Mouse (Mus musculus): ENCODE results near the gene 4931414P19Rik. TPM values are rescaled to one million over a fixed set of nuclear protein-coding genes. Genes with fewer than 3 reads are reported as not detected.

4931414P19Rik gene
- polyA plus RNA-seq, 1 experiment = 8.7 TPM

GRCm38 (mm10) chr14:54646898-54647636, 41.3 kb upstream of the 4931414P19Rik start:
- Histone ChIP-seq H3K4me1 (replicated peaks; ENCODE audit: control insufficient read depth, insufficient read depth, low read length) (peaks cover 2% of the 10 kb centered on the region; the same call in 1 of the 2 replicates), H3K27ac (ENCODE audit: control insufficient read depth, insufficient read depth, low read length) (no peak overlapping the region), H3K27me3 (ENCODE audit: control insufficient read depth, insufficient read depth, low read length) (no peaks in the 10 kb centered on the region; the same call in 1 of the 2 replicates), H3K4me3 (ENCODE audit: control insufficient read depth, insufficient read depth, low read length) (no peak overlapping the region), H3K36me3 (ENCODE audit: control insufficient read depth, insufficient read depth, low read length) (peaks cover 77% of the 10 kb centered on the region)
- TF ChIP-seq POLR2A (IDR thresholded peaks at IDR 0.05; ENCODE audit: control insufficient read depth, extremely low read depth, insufficient read depth, low read length, poor library complexity) (no peak), CTCF (IDR thresholded peaks at IDR 0.05; ENCODE audit: borderline replicate concordance, control insufficient read depth, extremely low read depth, insufficient read depth, low read length, poor library complexity) (no peak)
- WGBS = 96% methylated on average over 8 of the region's 8 CpGs
- DNase-seq = no peak

DNA sequence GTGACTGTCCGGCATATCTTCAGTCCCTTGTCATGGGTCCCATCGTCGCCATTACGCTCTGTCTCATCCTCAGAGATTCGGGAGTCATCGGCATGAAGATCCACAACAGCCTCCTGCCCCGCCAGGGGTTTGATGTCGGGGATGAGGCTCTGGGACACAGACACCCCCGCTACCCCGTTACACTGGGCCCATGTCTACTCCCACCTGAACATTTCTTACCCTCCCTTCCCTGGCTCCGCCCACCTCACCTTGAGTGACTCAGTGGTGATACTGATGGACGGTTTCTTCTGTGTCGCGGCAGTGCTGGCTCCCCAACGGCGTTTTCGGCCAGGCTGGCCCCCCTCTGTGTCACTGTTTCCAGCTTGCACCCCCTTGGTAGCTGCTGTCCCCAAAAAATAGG, 40.7 kb upstream of the 4931414P19Rik start:
- WGBS = 97% methylated on average over 17 of the region's 17 CpGs
- H3K4me3 ChIP-seq (ENCODE audit: control insufficient read depth, insufficient read depth, low read length) = no peak overlapping the region
- no peak for DNase-seq
- H3K36me3 ChIP-seq (ENCODE audit: control insufficient read depth, insufficient read depth, low read length) = peaks cover 77% of the 10 kb centered on the region
- H3K4me1 ChIP-seq (replicated peaks; ENCODE audit: control insufficient read depth, insufficient read depth, low read length) = peaks cover under 1% of the 10 kb centered on the region; the same call in 1 of the 2 replicates
- TF ChIP-seq CTCF (IDR thresholded peaks at IDR 0.05; ENCODE audit: borderline replicate concordance, control insufficient read depth, extremely low read depth, insufficient read depth, low read length, poor library complexity) (no peak), POLR2A (IDR thresholded peaks at IDR 0.05; ENCODE audit: control insufficient read depth, extremely low read depth, insufficient read depth, low read length, poor library complexity) (no peak)
- no peaks in the 10 kb centered on the region; the same call in 1 of the 2 replicates for H3K27me3 ChIP-seq (ENCODE audit: control insufficient read depth, insufficient read depth, low read length)
- no peak overlapping the region for H3K27ac ChIP-seq (ENCODE audit: control insufficient read depth, insufficient read depth, low read length)

DNA sequence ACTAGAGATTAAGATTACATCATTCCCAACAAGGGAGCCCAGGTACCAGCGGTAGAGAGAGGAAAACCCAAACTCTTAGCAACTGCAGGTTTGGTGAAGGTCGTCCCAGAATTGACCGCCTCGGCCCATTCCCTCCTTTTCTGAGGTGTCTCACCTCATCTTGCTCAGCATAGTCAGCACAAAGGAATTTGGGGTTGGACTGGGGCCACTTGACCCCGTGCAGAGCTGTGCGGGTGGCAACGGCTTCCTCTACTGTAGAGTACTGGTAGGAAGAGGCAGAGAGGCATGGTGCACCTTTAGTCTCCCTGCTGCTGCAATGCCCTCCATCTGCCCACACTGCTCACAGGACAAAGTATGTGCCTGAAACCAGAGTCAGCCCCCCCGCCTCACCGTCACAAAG, 38.5 kb upstream of the 4931414P19Rik start:
- Histone ChIP-seq H3K4me1 (replicated peaks; ENCODE audit: control insufficient read depth, insufficient read depth, low read length) (peaks cover 16% of the 10 kb centered on the region), H3K27ac (ENCODE audit: control insufficient read depth, insufficient read depth, low read length) (no peak overlapping the region), H3K4me3 (ENCODE audit: control insufficient read depth, insufficient read depth, low read length) (no peak overlapping the region), H3K36me3 (ENCODE audit: control insufficient read depth, insufficient read depth, low read length) (peaks cover 62% of the 10 kb centered on the region), H3K27me3 (ENCODE audit: control insufficient read depth, insufficient read depth, low read length) (no peaks in the 10 kb centered on the region; the same call in 1 of the 2 replicates)
- DNase-seq = no peak
- WGBS = 96% methylated on average over 9 of the region's 9 CpGs
- TF ChIP-seq POLR2A (IDR thresholded peaks at IDR 0.05; ENCODE audit: control insufficient read depth, extremely low read depth, insufficient read depth, low read length, poor library complexity) (no peak), CTCF (IDR thresholded peaks at IDR 0.05; ENCODE audit: borderline replicate concordance, control insufficient read depth, extremely low read depth, insufficient read depth, low read length, poor library complexity) (no peak)

GRCm38 (mm10) chr14:54643011-54643410, 37.2 kb upstream of the 4931414P19Rik start:
- Histone ChIP-seq H3K4me3 (ENCODE audit: control insufficient read depth, insufficient read depth, low read length) (no peak overlapping the region), H3K27me3 (ENCODE audit: control insufficient read depth, insufficient read depth, low read length) (no peaks in the 10 kb centered on the region; the same call in 1 of the 2 replicates), H3K4me1 (replicated peaks; ENCODE audit: control insufficient read depth, insufficient read depth, low read length) (peaks cover 23% of the 10 kb centered on the region), H3K36me3 (ENCODE audit: control insufficient read depth, insufficient read depth, low read length) (peaks cover 56% of the 10 kb centered on the region), H3K27ac (ENCODE audit: control insufficient read depth, insufficient read depth, low read length) (no peak overlapping the region)
- no peak for TF ChIP-seq CTCF (IDR thresholded peaks at IDR 0.05; ENCODE audit: borderline replicate concordance, control insufficient read depth, extremely low read depth, insufficient read depth, low read length, poor library complexity)
- no peak for TF ChIP-seq POLR2A (IDR thresholded peaks at IDR 0.05; ENCODE audit: control insufficient read depth, extremely low read depth, insufficient read depth, low read length, poor library complexity)
- DNase-seq = no peak
- 91% methylated on average over 2 of the region's 2 CpGs for WGBS

DNA sequence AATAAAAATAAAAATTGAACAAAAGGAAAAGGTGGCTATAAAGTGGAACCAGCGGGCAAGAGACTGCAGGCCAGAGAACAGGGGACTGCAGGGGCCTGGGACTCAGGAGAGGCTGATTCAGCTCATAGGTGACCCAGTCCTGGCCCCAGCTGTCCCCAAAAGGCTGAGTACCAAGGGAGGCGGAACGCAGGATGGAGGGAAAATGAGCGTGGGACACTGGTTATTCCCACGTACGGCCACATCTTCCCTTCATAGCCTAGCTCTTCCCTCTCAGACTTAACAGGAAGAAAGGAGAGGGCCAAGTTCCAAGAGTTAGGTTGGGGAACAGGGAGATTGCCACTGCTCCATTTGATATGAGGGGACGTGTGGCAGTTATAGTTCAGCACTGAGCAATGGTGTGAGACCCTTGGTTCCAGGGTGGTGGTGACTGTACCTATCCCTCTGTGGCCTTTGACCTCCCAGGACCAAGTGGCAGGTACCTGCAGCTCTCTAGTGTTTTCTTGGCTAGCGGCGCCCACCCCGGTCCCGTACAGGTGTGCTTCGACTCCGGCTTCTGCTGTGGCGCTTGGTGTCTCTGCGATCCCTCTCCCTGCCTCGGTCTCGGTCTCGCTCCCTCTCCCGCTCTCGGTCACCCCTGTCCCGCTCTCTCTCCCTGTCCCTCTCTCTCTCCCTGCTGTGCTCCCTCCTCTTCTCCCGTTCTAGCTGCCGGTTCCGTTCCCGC, 36.6 kb upstream of the 4931414P19Rik start:
- no peak overlapping the region for H3K27ac ChIP-seq (ENCODE audit: control insufficient read depth, insufficient read depth, low read length)
- H3K4me3 ChIP-seq (ENCODE audit: control insufficient read depth, insufficient read depth, low read length) = no peak overlapping the region
- 95% methylated on average over 25 of the region's 25 CpGs for WGBS
- DNase-seq = no peak
- H3K36me3 ChIP-seq (ENCODE audit: control insufficient read depth, insufficient read depth, low read length) = peaks cover 52% of the 10 kb centered on the region
- no peak for TF ChIP-seq CTCF (IDR thresholded peaks at IDR 0.05; ENCODE audit: borderline replicate concordance, control insufficient read depth, extremely low read depth, insufficient read depth, low read length, poor library complexity)
- no peak for TF ChIP-seq POLR2A (IDR thresholded peaks at IDR 0.05; ENCODE audit: control insufficient read depth, extremely low read depth, insufficient read depth, low read length, poor library complexity)
- peaks cover 23% of the 10 kb centered on the region for H3K4me1 ChIP-seq (replicated peaks; ENCODE audit: control insufficient read depth, insufficient read depth, low read length)
- H3K27me3 ChIP-seq (ENCODE audit: control insufficient read depth, insufficient read depth, low read length) = no peaks in the 10 kb centered on the region; the same call in 1 of the 2 replicates

GRCm38 (mm10) chr14:54641305-54641969, 35.6 kb upstream of the 4931414P19Rik start, which contains the start of gene Cdh24:
Gene Cdh24, minus strand, starts transcription at chr14:54641364.
- TF ChIP-seq POLR2A (IDR thresholded peaks at IDR 0.05; ENCODE audit: control insufficient read depth, extremely low read depth, insufficient read depth, low read length, poor library complexity) = peak; percentile 64
- TF ChIP-seq CTCF (IDR thresholded peaks at IDR 0.05; ENCODE audit: borderline replicate concordance, control insufficient read depth, extremely low read depth, insufficient read depth, low read length, poor library complexity) = peak; percentile 84
- WGBS = under 1% methylated on average over 51 of the region's 52 CpGs
- H3K36me3 ChIP-seq (ENCODE audit: control insufficient read depth, insufficient read depth, low read length) = peaks cover 43% of the 10 kb centered on the region
- peak; percentile 94 for DNase-seq
- peak within 1 kb of the TSS; percentile 59 for H3K4me3 ChIP-seq (ENCODE audit: control insufficient read depth, insufficient read depth, low read length)
- no peaks in the 10 kb centered on the region; the same call in 1 of the 2 replicates for H3K27me3 ChIP-seq (ENCODE audit: control insufficient read depth, insufficient read depth, low read length)
- H3K27ac ChIP-seq (ENCODE audit: control insufficient read depth, insufficient read depth, low read length) = no peak within 1 kb of the TSS
- H3K4me1 ChIP-seq (replicated peaks; ENCODE audit: control insufficient read depth, insufficient read depth, low read length) = peaks cover 23% of the 10 kb centered on the region

Measured in thymus, adult 2 months (tissue).